Mouse (Mus musculus): ENCODE measurements around the gene Ebf1. TPM values are rescaled to one million over a fixed set of nuclear protein-coding genes. Genes with fewer than 3 reads are reported as not detected.

Ebf1 gene
- polyA plus RNA-seq (2014; fragmentation: Illumina TruSeq; extraction: RNeasy Lipid Tissue Mini Kit (QIAGEN cat#74804); ENCODE audit: insufficient read depth, low read depth, low replicate concordance): 2.9 TPM

DNA sequence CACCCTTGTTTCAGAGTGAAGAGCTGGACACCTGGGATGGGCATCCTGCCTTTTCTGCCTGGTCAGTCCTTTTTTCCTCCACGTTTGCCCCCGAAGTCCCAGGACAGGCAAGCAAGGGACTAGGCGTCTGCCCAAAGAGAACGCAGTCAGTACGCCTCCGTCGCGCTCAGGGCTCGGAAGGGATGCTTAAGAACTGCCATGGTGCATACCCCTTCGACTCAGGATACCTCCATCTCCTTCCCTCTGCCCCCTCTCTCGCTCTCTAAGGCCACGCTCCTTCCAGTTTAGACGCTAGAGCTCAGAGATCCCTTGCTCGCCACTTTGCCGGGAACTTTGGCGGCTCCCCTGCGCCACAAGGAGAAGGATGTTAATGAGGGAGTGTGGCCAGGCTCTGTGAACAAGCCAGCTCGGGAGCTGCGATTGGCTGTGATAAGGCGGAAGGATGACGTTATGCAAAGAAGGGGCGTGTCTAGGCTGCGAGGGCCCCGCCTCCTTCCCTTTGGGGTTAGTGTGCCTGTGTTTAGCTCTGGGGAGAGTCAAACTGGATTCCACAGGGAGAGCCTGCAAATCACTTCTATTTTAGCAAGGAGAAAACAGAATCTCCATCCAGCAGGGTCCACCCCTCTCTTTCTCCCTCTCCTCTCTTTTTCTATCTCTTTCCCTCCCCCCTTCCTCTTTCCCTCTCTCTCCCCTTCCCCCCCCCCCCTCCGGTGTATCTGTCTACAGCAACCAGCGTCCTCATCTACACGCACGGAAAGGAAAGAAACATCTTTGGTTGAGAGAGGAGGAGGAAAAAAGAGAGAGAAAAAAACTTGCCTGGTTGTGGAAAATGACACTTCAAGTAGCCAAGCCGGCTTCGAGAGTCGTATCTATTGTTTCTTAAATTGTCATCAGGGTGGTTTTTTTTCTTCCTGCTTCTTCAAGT lies at the start of gene Ebf1:
TSS of gene Ebf1 (plus strand) at position 530 of the 925 bp plus-strand sequence.

Other genes with a start within 250 kb of the Ebf1 start
- gene Il12b, start 217.3 kb upstream of the Ebf1 start, polyA plus RNA-seq (2014; fragmentation: Illumina TruSeq; extraction: RNeasy Lipid Tissue Mini Kit (QIAGEN cat#74804); ENCODE audit: insufficient read depth, low read depth, low replicate concordance): 0.29 TPM
- 37.8 TPM for gene Ublcp1, start 146.8 kb upstream of the Ebf1 start, polyA plus RNA-seq (2014; fragmentation: Illumina TruSeq; extraction: RNeasy Lipid Tissue Mini Kit (QIAGEN cat#74804); ENCODE audit: insufficient read depth, low read depth, low replicate concordance)
- 38.1 TPM for gene Rnf145, start 98.4 kb upstream of the Ebf1 start, polyA plus RNA-seq (2014; fragmentation: Illumina TruSeq; extraction: RNeasy Lipid Tissue Mini Kit (QIAGEN cat#74804); ENCODE audit: insufficient read depth, low read depth, low replicate concordance)